Mouse (Mus musculus) large intestine, adult 2 months (tissue): ENCODE results near the gene Mtmr2. TPM values are rescaled to one million over a fixed set of nuclear protein-coding genes. Genes with fewer than 3 reads are reported as not detected.

Experiments
- DNase-seq: peaks from one replicate; pipeline ENCODE4 v3.0.0-alpha.2; 2012; ENCODE audit warnings: low read depth, low spot score
- WGBS: fragments of 180-500 bp; shearing (Covaris S2); methylation state at CpG from one replicate; pipeline ENCODE4 v1.1.7; 2018; 5-methylcytosine and 5-hydroxymethylcytosine counted together
- polyA plus RNA-seq: library from polyadenylated mRNA; depleted of rRNA; stranded (reverse); fragments of >200 nt; gene quantifications from 2 replicates; pipeline ENCODE4 v1.2.3, GENCODE M21; 2012

Gene Mtmr2
- polyA plus RNA-seq, 1 experiment: 9.8 TPM

- 95% methylated on average over 2 of the region's 2 CpGs for WGBS
- DNase-seq: no peak
Measured at GRCm38 (mm10) chr9:13794756-13795155, 46.5 kb downstream of the Mtmr2 start.

- no peak for DNase-seq
- WGBS: 76% methylated on average over 1 of the region's 1 CpGs
Measured at GRCm38 (mm10) chr9:13804480-13804879, 56.3 kb downstream of the Mtmr2 start.

GRCm38 (mm10) chr9:13806854-13807253 lies 58.6 kb downstream of the Mtmr2 start:
- WGBS: 90% methylated on average over 7 of the region's 7 CpGs

GRCm38 (mm10) chr9:13807657-13808056 lies 59.4 kb downstream of the Mtmr2 start:
- DNase-seq: no peak
- whole genome bisulfite sequencing: 75% methylated on average over 5 of the region's 5 CpGs

More at GRCm38 (mm10) chr9:13806854-13807253, 58.6 kb downstream of the Mtmr2 start:
- no peak for DNase-seq

GRCm38 (mm10) chr9:13809937-13810336 lies 61.7 kb downstream of the Mtmr2 start:
- DNase-seq: no peak

GRCm38 (mm10) chr9:13818369-13818768 lies 70.2 kb downstream of the Mtmr2 start:
- whole genome bisulfite sequencing: 89% methylated on average over 9 of the region's 9 CpGs
- no peak for DNase-seq

GRCm38 (mm10) chr9:13820774-13821173 lies 72.6 kb downstream of the Mtmr2 start:
- DNase-seq: no peak
- 89% methylated on average over 3 of the region's 3 CpGs for WGBS

GRCm38 (mm10) chr9:13825896-13826295 lies 77.7 kb downstream of the Mtmr2 start:
- 2% methylated on average over 8 of the region's 8 CpGs for WGBS
- no peak for DNase-seq

GRCm38 (mm10) chr9:13826391-13826805 lies 78.2 kb downstream of the Mtmr2 start:
- peak; percentile 57 for DNase-seq
- under 1% methylated on average over 31 of the region's 31 CpGs for WGBS

- WGBS: under 1% methylated on average over 44 of the region's 44 CpGs
- peak; percentile 99 for DNase-seq
Measured at GRCm38 (mm10) chr9:13826832-13827405, 78.7 kb downstream of the Mtmr2 start, which contains the start of gene Cep57. TSS of gene Cep57 (minus strand) at chr9:13827107.

GRCm38 (mm10) chr9:13827406-13828086 lies 79.3 kb downstream of the Mtmr2 start, which contains the start of gene Fam76b:
TSS of gene Fam76b (plus strand) at chr9:13827716.
- peak; percentile 100 for DNase-seq
- under 1% methylated on average over 67 of the region's 67 CpGs for WGBS

GRCm38 (mm10) chr9:13828087-13828441 lies 79.9 kb downstream of the Mtmr2 start:
- DNase-seq: peak; percentile 46
- WGBS: under 1% methylated on average over 23 of the region's 23 CpGs

- no peak for DNase-seq
- 72% methylated on average over 3 of the region's 3 CpGs for WGBS
Measured at GRCm38 (mm10) chr9:13835256-13835655, 87.0 kb downstream of the Mtmr2 start.

GRCm38 (mm10) chr9:13836726-13837125 lies 88.5 kb downstream of the Mtmr2 start:
- DNase-seq: no peak
- 69% methylated on average over 2 of the region's 2 CpGs for WGBS

- WGBS: 65% methylated on average over 3 of the region's 3 CpGs
- DNase-seq: no peak
Measured at GRCm38 (mm10) chr9:13847591-13847990, 99.4 kb downstream of the Mtmr2 start.

GRCm38 (mm10) chr9:13848481-13849480 lies 100.6 kb downstream of the Mtmr2 start:
- WGBS: 78% methylated on average over 10 of the region's 10 CpGs
- DNase-seq: no peak

- WGBS: 52% methylated on average over 3 of the region's 3 CpGs
- DNase-seq: no peak
Measured at GRCm38 (mm10) chr9:13853876-13854275, 105.7 kb downstream of the Mtmr2 start.
